Mouse (Mus musculus) megakaryocyte-erythroid progenitor cell, adult 5-6 weeks (primary cell): ENCODE data around the gene Gm44973. TPM values are rescaled to one million over a fixed set of nuclear protein-coding genes. Genes with fewer than 3 reads are reported as not detected.
"Not testable (repeated sequence)": the region's sequence is repeated elsewhere in the genome, so short reads cannot be mapped to it uniquely, and the experiment has no call there.

Source experiments
- ATAC-seq: replicated peaks from 2 replicates; pipeline ENCODE4 v1.8.0; 2016; ENCODE audit warnings: mild to moderate bottlenecking, inconsistent platforms; ENCODE audit not compliant: severe bottlenecking, poor library complexity, low FRiP score, low TSS enrichment
- total RNA-seq, 2 experiments: library from RNA; stranded (forward) in 1 of 2; stranded (reverse) in 1 of 2; fragments of 200-1000, 215-1000 nt in 1 of 2; fragments of >200 nt in 1 of 2; fragmentation: Nextera tagmentation in 1 of 2; gene quantifications; 2 replicates each; pipeline ENCODE4 v1.2.3; 2014 to 2017

Gm44973 gene
- total RNA-seq, 2 experiments from 2014 or later: not detected

DNA sequence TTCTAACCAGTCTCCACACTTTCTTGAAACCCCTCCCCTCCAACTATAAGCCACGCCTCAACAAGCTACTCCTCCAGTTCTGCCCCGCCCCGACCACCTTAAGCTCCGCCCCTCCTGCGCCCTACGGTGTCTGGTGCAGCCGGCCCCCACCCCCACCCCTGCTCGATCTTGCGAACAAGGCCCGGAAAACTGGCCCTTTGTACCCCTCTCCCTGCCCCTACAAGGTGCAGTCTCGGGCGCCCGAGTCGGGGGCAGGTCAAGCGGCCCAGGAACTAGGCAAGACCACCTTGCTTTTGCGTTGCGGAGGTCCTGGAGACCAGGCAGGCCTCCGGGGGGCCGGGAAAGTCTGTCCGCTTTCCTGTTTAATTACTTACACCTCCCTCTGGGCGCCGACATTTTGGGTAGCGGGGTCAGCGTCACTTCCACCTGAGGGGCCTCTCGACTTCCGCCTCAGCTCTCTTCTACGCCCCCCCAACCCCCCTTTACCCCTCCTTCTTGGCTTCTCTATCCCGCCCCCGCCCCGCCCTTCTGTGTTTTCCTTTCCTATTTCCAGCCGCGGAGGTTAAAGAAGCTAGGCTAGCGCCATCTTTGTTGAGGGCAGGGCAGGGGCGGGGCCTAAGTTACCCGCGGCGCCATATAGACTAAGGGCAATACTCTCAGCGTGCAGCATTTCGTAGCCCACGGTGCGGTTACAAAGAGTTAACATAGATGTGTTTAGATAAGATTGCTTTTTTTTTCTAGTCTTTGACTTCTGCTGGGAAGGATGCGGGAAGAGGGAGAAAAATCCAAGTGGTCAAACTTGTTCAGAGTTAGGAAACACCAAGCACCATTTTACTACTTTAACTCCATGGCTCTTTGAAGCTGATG, 812 bp upstream of the Gm44973 start, which contains the start of the genes Zfp524 and Fiz1:
TSS of gene Zfp524 (plus strand) at position 165 of the 867 bp plus-strand sequence.
TSS of gene Fiz1 (minus strand) at position 447 of the 867 bp plus-strand sequence.
- ATAC-seq: peak; percentile 76

DNA sequence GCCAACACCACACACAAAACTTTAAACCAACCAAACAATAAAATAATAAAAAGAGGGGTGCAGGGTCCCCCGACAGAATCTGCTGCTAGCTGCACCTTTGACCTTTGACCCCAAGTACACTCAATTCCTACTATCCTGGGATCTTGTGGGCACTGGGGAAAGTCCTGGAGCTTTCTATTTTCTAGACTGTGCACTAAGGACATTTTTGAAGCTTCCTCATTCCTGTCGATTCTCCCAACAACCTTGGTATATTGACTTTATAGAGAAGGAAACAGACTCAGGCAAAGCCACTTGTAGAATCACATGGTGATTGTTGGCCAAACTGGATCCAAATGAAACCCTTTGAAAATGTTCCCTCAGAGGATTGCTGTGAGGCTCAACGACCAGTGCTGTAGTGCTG, 761 bp downstream of the Gm44973 start:
- no peak for ATAC-seq

DNA sequence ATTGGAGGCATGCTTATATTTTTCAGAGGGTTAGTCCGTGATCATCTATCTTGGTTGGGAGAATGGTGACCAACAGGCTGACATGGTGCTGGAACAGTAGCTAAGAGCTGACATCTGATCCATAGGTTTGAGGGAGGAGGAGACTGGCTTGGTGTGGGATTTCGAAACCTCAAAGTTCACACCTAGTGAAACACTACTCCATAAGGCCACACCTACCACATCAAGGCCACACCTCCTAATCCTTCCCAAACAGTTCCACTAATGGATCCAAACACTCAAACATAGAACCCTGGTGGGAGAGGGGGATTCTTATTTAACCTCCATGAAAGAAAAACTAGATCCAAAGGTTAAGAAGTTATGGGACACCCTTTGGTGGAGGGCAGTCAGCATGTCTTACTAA, 1.6 kb downstream of the Gm44973 start:
- no peak for ATAC-seq

DNA sequence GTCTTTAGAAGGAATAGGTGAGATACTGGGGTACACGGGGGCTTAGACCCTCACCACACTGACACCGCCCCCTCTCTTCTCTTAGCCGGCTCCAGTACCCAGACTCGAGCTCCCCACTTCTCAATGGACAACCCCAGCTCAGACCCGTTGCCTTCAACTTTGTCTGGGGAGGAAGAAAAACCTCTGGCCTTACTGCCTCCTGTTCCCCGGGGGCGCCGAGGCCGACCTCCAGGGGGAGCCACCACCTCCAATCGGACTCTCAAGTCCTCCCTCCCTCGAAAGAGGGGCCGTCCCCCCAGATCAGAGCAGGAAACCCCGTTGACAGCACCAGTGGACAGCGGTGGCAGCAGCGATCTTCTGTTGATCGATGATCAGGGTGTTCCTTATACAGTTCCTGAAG, 2.1 kb downstream of the Gm44973 start:
- ATAC-seq: no peak

DNA sequence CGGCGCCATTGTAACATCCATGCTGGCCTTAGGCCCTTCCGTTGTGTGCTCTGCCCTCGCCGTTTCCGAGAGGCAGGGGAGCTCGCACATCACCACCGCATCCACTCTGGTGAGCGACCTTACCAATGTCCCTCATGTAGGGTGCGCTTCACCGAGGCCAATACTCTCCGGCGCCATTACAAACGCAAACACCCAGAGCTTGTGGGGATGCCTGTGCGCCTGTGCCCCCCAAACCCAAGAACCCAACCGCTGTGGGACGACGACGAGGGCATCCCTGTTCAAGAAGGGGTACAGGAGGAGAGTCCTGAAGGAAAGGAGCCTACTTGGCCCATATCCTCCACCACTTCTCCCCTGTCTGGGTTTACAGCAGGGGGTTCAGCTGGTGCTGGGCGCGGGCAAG, 2.6 kb downstream of the Gm44973 start:
- no peak for ATAC-seq

DNA sequence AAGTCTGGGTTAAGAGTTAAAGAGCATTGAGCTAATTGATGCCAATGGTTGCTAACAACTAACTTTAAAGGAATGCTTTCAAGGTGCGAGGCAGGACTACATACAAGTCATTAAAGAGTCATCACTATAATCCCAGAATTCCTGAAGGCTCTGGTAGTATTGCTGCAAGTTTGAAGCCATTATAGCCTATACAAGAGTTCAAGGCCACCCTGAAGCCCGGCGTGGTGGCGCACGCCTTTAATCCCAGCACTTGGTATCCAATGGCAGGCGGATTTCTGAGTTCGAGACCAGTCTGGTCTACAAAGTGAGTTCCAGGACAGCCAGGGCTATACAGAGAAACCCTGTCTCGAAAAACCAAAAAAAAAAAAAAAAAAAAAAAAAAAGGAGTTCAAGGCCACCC, 4.3 kb downstream of the Gm44973 start:
- not testable (repeated sequence) for ATAC-seq

DNA sequence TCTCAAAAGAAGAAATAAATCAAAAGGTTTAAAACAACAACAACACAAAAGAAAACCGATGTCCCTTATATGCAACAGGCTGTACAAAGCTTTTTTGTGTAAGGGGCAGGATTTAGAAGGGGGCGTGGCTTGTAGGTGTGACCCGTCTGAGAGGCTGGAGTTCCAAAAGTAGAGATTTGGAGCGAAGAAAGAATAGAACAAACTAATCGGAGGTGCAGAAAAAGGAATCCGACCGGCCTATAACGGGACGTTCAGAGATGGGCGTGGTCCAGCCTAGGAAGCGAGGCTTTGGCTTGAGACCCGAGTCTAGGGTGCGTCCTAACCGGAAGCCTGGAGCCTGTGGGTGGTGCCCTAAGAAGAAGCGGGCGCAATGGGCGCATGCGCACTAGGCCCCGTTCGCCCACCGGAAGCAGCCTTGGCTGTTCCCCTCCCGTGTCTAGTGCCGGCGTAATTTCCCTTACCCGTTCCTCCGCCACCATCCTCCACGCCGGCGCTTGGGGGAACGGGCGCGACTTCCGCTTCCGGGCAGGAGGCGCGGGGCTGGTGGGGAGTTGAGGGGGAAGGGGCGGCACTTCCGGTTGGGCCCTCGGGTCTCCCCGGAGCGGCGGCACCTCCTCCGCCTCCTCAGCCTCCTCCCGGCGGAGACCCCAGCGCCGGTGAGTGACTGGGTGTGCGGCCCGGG, 4.8 kb downstream of the Gm44973 start, which contains the start of the genes Zfp865 and Ccdc106:
TSS of gene Zfp865 (plus strand) at position 377 of the 682 bp plus-strand sequence.
TSS of gene Ccdc106 (plus strand) at position 554 of the 682 bp plus-strand sequence.
- peak; percentile 91 for ATAC-seq

DNA sequence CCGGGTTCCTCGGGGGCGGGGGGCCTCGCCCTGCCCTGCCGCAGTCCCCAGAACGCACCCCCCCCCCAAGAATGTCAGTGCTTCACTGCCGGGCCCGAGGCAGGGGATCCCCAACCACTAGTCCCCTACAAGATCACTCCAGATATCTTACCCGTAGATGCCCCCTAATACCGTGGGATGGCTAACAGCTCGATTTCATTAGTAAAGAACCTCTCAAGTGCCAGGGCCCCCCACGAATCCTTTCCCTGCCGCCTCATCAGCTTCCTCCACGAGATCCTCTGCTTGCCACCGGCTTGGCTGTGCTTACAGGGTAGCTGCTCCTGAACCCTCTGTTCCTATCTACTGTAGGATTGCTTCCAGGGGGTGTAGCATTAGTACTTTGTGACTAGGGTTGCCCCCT, 5.4 kb downstream of the Gm44973 start:
- no peak for ATAC-seq

DNA sequence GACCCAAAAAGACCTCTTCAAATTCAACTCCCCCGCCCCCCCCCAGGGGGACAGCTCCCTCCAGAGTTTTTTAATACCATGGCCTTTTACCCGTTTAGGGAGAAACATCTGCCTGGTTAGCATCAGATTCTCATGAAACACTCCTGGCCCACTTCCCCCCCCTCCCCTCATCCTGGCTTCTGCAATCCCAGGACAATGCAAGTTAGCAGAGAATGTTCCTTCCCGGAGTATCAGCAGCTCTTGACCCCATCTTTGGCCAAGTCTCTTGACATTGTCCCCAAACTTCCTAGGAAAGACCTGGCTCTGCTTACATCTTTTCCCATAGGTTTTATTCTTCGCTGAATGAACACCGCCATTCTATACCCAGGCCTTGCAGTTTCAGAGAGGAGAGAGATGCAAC, 5.9 kb downstream of the Gm44973 start:
- no peak for ATAC-seq

DNA sequence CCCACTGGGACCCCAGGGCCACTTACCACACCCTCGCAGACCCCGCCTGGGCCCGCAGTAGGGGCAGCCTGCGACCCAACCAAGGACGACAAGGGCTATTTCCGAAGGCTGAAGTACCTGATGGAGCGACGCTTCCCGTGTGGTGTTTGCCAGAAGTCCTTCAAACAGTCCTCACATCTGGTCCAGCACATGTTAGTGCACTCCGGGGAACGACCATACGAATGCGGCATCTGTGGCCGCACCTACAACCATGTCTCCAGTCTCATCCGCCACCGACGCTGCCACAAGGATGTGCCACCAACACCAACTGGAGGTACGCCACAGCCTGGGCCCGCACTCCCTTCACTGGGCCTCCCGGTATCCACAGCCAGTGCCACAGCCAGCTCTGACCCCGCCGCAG, 14.2 kb downstream of the Gm44973 start:
- no peak for ATAC-seq

DNA sequence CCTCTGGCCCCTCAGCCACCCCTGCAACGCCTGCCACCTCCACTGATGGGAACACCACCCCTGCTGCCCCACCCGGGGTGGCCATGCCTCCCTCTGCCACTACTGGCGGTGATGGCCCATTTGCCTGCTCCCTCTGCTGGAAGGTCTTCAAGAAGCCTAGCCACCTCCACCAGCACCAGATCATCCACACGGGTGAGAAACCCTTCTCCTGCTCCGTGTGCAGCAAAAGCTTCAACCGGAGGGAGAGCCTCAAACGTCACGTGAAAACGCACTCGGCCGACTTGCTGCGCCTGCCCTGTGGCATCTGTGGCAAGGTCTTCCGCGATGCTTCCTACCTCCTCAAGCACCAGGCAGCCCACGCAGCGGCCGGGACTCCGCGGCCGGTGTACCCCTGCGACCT, 14.7 kb downstream of the Gm44973 start:
- ATAC-seq: 0 out of 2 replicates have a peak, but pooled peaks have one; percentile 20

DNA sequence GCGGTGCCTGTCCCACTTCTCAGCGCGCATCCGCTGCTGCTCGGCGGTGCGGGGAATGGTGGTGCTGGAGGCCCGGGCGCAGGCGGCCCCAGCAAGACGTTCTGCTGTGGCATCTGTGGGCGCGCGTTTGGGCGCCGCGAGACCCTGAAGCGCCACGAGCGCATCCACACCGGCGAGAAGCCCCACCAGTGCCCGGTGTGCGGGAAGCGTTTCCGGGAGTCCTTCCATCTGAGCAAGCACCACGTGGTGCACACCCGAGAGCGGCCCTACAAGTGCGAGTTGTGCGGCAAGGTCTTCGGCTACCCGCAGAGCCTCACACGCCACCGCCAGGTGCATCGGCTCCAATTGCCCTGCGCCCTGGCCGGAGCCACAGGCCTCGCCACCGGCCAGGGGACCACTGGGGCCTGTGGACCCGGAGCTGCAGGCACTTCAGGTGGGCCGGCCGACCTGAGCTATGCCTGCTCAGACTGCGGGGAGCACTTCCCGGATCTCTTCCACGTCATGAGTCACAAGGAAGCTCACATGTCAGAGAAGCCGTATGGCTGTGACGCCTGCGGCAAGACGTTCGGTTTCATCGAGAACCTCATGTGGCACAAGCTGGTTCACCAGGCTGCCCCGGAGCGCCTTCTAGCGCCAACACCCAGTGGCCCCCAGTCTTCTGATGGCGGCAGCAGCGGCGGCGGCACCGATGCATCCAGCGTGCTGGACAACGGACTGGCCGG, 15.4 kb downstream of the Gm44973 start:
- ATAC-seq: no peak

DNA sequence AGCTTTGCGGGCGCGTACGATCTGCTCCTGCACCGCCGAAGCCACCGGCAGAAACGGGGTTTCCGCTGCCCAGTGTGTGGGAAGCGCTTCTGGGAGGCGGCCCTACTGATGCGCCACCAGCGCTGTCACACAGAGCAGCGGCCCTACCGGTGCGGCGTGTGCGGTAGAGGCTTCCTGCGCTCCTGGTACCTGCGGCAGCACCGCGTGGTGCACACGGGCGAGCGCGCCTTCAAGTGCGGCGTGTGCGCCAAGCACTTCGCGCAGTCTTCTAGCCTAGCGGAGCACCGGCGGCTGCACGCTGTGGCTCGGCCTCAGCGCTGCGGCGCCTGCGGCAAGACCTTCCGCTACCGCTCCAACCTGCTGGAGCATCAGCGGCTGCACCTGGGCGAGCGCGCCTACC, 16.2 kb downstream of the Gm44973 start:
- no peak for ATAC-seq

DNA sequence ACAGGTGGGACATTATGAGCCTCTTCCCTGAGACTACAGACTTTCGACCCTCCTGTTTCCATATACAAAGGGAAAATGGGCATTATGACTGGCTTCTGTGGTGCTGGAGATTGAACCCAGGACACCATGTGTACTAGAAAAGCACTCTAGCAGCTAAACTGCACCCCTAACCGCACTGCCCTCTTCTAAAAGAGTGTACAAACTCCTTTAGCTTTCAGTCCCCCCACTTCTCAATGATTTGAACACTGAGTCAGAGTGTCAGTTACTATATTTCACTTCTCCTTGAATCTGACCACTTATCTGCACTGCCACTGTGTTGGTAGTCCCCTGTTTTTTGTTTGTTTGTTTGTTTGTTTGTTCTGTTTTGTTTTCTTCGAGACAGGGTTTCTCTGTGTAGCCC, 18.5 kb downstream of the Gm44973 start, which contains the start of gene 4632433K11Rik:
TSS of gene 4632433K11Rik (plus strand) at position 301 of the 400 bp plus-strand sequence.
- ATAC-seq: no peak

DNA sequence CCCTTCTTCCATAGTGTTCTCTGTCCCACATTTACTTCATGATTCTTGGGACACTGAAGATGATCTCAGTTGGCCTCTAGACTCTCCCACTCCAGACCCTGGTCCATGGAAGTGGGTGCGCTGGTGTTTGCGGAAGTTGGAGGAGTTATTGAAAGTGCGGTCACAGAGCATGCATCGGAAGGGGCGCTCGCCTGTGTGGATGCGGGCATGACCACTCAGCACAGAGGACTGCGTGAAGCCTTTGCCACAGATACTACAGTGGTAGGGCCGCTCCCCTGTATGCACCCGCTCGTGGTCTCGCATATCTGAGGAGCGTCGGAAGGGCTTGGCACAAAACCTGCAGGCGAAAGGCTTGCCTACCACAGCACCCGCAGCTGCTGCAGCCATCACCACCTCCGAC, 20.3 kb downstream of the Gm44973 start:
- ATAC-seq: no peak

DNA sequence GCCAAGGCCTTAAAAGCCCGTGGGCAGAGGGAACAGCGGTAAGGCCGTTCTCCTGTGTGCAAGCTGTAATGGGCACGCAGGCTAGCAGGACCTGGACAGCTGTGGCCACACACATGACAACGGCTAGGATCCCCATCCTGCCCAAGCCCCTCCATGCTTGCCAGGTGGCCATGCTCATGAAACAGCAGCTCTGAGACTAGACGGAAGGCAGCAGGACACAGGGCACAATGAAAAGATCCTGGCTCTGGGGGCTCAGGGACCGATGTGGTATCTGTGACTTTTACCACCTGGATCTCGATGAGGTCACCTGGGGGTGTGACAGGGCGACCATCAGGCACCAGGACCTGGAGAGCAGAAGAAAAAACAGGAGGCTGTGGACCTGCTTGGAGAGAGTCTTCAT, 20.8 kb downstream of the Gm44973 start:
- no peak for ATAC-seq

DNA sequence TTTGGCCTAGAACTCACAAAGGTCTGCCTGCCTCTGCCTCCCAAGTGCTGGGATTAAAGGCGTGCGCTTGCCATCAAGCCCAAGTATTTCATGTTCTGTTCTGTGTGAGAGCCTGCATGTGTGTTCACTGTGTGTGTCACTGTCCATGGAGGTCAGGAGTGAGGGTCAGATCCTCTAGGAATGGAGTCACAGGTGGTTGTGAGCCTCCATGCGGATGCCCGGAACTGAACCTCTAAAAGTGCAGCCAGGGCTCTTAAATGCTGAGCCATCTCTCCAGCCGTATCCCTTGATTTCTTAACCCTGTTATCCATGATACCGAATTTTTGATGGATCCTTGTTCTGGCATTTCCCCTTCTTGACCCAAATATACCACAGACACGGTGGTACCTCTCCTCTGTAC, 21.7 kb downstream of the Gm44973 start:
- no peak for ATAC-seq

DNA sequence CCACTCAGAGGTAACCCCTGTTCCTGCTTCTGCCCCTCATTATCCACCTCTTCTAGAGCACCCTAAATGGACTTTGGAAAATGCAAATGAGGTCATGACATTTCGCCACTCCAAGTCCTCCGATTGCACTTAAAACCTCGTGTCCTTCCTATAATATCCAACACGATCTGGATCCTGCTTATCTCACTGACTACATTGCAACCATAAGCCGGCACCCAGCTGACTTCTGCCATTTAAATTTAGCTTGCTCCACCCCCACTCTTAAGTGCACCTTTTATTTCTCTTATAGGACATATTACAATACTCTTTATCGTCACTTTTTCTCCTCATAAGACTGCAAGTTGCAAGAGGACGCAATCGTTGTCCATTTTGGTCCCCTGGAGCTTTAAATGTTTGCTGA, 22.2 kb downstream of the Gm44973 start:
- no peak for ATAC-seq

DNA sequence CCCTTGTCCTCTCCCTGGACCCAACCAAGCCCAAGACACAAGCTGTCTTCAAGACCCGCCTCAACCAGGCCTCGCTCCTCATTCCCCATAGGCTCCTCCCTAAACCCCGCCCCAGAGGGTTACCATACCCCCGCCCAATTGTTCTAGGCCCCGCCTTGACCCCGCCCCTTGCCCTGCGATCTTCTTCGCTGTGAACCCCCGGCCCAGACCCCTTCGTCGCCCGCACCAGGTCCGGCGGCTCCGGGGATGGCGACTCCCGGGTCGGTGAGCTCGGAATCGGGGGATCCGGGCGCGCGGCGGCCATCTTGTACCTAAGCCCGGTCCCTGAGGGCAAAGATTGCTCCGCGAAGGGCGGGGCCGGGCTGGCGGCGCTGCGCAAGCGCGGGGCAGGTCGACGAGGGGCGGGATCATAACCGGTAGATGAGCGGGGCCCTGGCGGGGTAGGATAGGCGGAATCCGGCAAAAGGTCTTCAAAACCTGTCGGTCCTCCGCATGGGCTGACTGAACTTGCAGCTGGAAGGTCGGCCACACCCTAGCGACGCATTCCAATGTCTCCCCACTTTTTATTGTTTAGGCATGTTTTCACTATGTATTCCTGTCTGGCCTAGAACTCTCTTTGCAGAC, 22.9 kb downstream of the Gm44973 start, which contains the start of gene Zfp784:
TSS of gene Zfp784 (minus strand) at position 338 of the 624 bp plus-strand sequence.
- peak; percentile 95 for ATAC-seq
